Mouse (Mus musculus) adrenal gland, postnatal 10 days (tissue): ENCODE measurements around the gene Pstk. TPM values are rescaled to one million over a fixed set of nuclear protein-coding genes. Genes with fewer than 3 reads are reported as not detected.
"Not testable (repeated sequence)": the region's sequence is repeated elsewhere in the genome, so short reads cannot be mapped to it uniquely, and the experiment has no call there.

Experiments
- DNase-seq: peaks from one replicate; pipeline ENCODE4 v3.0.0; 2021; ENCODE audit warnings: mixed read lengths
- long read RNA-seq, 2 experiments: library from polyadenylated mRNA; stranded (forward); transcript quantifications; one replicate each; pipeline ENCODE4 v2.0.0; 2021
- total RNA-seq, 2 experiments: library from RNA; stranded (reverse); gene quantifications; 2 replicates each; pipeline ENCODE4 v1.2.3; 2021

Pstk gene
- total RNA-seq = 10 to 100 TPM; 30.7 to 47.4 TPM
- long read RNA-seq, experiment 1, full-length matches to known transcripts = 30 of 42 reads
- long read RNA-seq, experiment 1, partial matches to known transcripts = 0 of 42 reads
- long read RNA-seq, experiment 1, other reads (novel, unspliced or antisense) = 12 of 42 reads
- long read RNA-seq, experiment 2, full-length matches to known transcripts = 22 of 32 reads
- long read RNA-seq, experiment 2, partial matches to known transcripts = 0 of 32 reads
- long read RNA-seq, experiment 2, other reads (novel, unspliced or antisense) = 10 of 32 reads

- peak; percentile 92 for DNase-seq
Measured at GRCm38 (mm10) chr7:131370648-131371469, at the start of gene Pstk. Gene Pstk (plus strand): TSS chr7:131371141.

GRCm38 (mm10) chr7:131322192-131322591, 48.7 kb upstream of the Pstk start, which contains the start of gene Cuzd1:
Gene Cuzd1 (minus strand): TSS chr7:131322292.
- DNase-seq = peak; percentile 37

- no peak for DNase-seq
Measured at GRCm38 (mm10) chr7:131327054-131327453, 43.9 kb upstream of the Pstk start.

- DNase-seq = no peak
Measured at GRCm38 (mm10) chr7:131329416-131329815, 41.5 kb upstream of the Pstk start, which contains the start of gene Fam24b. Gene Fam24b (minus strand): TSS chr7:131329516.

- DNase-seq = no peak
Measured at GRCm38 (mm10) chr7:131331688-131332087, 39.3 kb upstream of the Pstk start.

GRCm38 (mm10) chr7:131333564-131333963, 37.4 kb upstream of the Pstk start, which contains the start of gene Fam24a:
Gene Fam24a (plus strand): TSS chr7:131333864.
- DNase-seq = no peak

GRCm38 (mm10) chr7:131337502-131338068, 33.4 kb upstream of the Pstk start:
- DNase-seq = no peak

GRCm38 (mm10) chr7:131345856-131346541, 24.9 kb upstream of the Pstk start:
- DNase-seq = no peak

- no peak for DNase-seq
Measured at GRCm38 (mm10) chr7:131356105-131356504, 14.8 kb upstream of the Pstk start.

- DNase-seq = no peak
Measured at GRCm38 (mm10) chr7:131362269-131362614, 8.7 kb upstream of the Pstk start.

GRCm38 (mm10) chr7:131362615-131363300, 8.2 kb upstream of the Pstk start, which contains the start of gene 2310057M21Rik:
Gene 2310057M21Rik (minus strand): TSS chr7:131362759.
- DNase-seq = peak; percentile 96

- DNase-seq = no peak
Measured at GRCm38 (mm10) chr7:131364131-131364530, 6.8 kb upstream of the Pstk start.

GRCm38 (mm10) chr7:131371470-131371860, 524 bp downstream of the Pstk start:
- DNase-seq = no peak

- DNase-seq = no peak
Measured at GRCm38 (mm10) chr7:131371880-131372651, 1.1 kb downstream of the Pstk start.

- DNase-seq = not testable (repeated sequence)
Measured at GRCm38 (mm10) chr7:131391761-131392160, 20.8 kb downstream of the Pstk start.

GRCm38 (mm10) chr7:131409321-131409987, 38.5 kb downstream of the Pstk start:
- peak; percentile 22 for DNase-seq

GRCm38 (mm10) chr7:131409988-131410385, 39.0 kb downstream of the Pstk start:
- DNase-seq = no peak

GRCm38 (mm10) chr7:131410416-131411058, 39.6 kb downstream of the Pstk start, which contains the start of the genes Ikzf5 and Acadsb:
Gene Ikzf5 (minus strand): TSS chr7:131410521.
Gene Acadsb (plus strand): TSS chr7:131410601.
- peak; percentile 99 for DNase-seq

GRCm38 (mm10) chr7:131411221-131411940, 40.4 kb downstream of the Pstk start:
- DNase-seq = peak; percentile 24
